In the genomic region with DNA sequence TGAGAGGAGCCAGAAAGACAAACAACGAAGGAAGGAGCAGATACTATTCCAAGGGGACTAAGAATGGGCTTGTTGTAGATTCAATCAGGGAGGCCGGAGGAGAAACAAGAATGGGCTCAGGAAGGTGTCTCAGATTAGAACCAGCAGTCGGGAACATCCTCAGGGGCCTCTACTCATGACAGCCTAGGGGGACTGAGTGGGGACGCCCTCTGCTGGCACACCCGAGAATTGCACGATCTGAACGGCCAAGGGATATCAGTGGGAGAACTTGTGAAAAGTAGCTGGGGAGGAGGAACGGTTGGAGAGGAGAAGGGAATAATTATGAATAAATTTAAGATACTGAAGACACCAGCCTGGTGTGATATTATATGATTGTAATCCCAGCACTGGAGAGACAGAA, we compare ENCODE assay signal across 8 mouse cellular contexts. TPM values are rescaled to one million over a fixed set of nuclear protein-coding genes. Genes with fewer than 3 reads are reported as not detected.
A peak's percentile ranks its signal among the peaks of the same experiment; 100 is the strongest.
DNase-seq lines count a peak whose midpoint lies in the region; ATAC-seq and TF ChIP-seq lines count a peak whose summit lies in the region.

No protein-coding gene starts in this region.

- H3K27me3 ChIP-seq in kidney, adult 2 months (replicated peaks; ENCODE audit: control insufficient read depth, insufficient read depth, low read length), result no peaks in the 10 kb centered on the region; the same call in 1 of the 2 replicates
- peaks cover 16% of the 10 kb centered on the region; the same call in 1 of the 2 replicates for H3K27me3 ChIP-seq in kidney, embryonic 15.5 days
- H3K27me3 ChIP-seq in limb, embryonic 10.5 days (ENCODE audit: low read depth, poor library complexity, severe bottlenecking), result peaks cover 10% of the 10 kb centered on the region

- no peak overlapping the region for H3K4me3 ChIP-seq in kidney, adult 2 months (ENCODE audit: insufficient read depth, low read depth, low read length)
- no peak overlapping the region for H3K4me3 ChIP-seq in kidney, embryonic 15.5 days (replicated peaks)
- no peak overlapping the region for H3K4me3 ChIP-seq in bone marrow, adult 2 months (replicated peaks; ENCODE audit: control insufficient read depth, low read depth, low read length)
- H3K4me3 ChIP-seq in limb, embryonic 10.5 days, result 0 out of 2 replicates have a peak overlapping the region, but pooled peaks have one; percentile 15

- peak; percentile 67 for DNase-seq in kidney, adult 2 months
- DNase-seq in fibroblast of lung, adult 2 months (ENCODE audit: low read depth), result peak; percentile 18
- DNase-seq in heart, postnatal 4 days, result peak; percentile 88
- peak; percentile 88 for DNase-seq in limb, embryonic 10.5 days (ENCODE audit: low spot score)
- peak; percentile 72 for DNase-seq in ovary, postnatal 14 days (ENCODE audit: low spot score)
- peak; percentile 78 for DNase-seq in thymus, postnatal 25 days

- TF ChIP-seq POLR2A in kidney, adult 2 months (IDR thresholded peaks at IDR 0.05; ENCODE audit: low read depth, low read length), result no peak
- no peak for TF ChIP-seq POLR2A in bone marrow, adult 2 months (IDR thresholded peaks at IDR 0.05; ENCODE audit: borderline replicate concordance, control insufficient read depth, low read depth, low read length)

- no peak overlapping the region for H3K27ac ChIP-seq in kidney, adult 2 months (ENCODE audit: insufficient read depth, low read depth, low read length)
- H3K27ac ChIP-seq in kidney, embryonic 15.5 days, result no peak overlapping the region
- H3K27ac ChIP-seq in bone marrow, adult 2 months (ENCODE audit: control insufficient read depth, insufficient read depth, low read depth, low read length, poor library complexity), result no peak overlapping the region
- no peak overlapping the region for H3K27ac ChIP-seq in limb, embryonic 10.5 days

- no peaks in the 10 kb centered on the region for H3K4me1 ChIP-seq in kidney, adult 2 months (ENCODE audit: control insufficient read depth, insufficient read depth, low read length)
- peaks cover 42% of the 10 kb centered on the region for H3K4me1 ChIP-seq in kidney, embryonic 15.5 days
- no peaks in the 10 kb centered on the region; the same call in 1 of the 2 replicates for H3K4me1 ChIP-seq in bone marrow, adult 2 months (ENCODE audit: control insufficient read depth, insufficient read depth, low read length)
- peaks cover 82% of the 10 kb centered on the region for H3K4me1 ChIP-seq in limb, embryonic 10.5 days

- 12% methylated on average over 8 of the region's 8 CpGs for WGBS in kidney, adult 2 months
- 12% methylated on average over 8 of the region's 8 CpGs for WGBS in kidney, embryonic 15.5 days
- WGBS in bone marrow, adult 2 months, result 20% methylated on average over 8 of the region's 8 CpGs
- 10% methylated on average over 8 of the region's 8 CpGs for WGBS in limb, embryonic 10.5 days

- H3K9ac ChIP-seq in kidney, embryonic 15.5 days, result no peak overlapping the region

- no peak for ATAC-seq in kidney, embryonic 15.5 days (replicated peaks; ENCODE audit: low FRiP score)

- no peaks in the 10 kb centered on the region for H3K9me3 ChIP-seq in kidney, embryonic 15.5 days (replicated peaks)
- no peaks in the 10 kb centered on the region for H3K9me3 ChIP-seq in limb, embryonic 10.5 days (replicated peaks)

- TF ChIP-seq CTCF in kidney, adult 2 months (conservative IDR thresholded peaks at IDR 0.05; ENCODE audit: insufficient read depth, insufficient read length, low read depth, low read length), result peak; percentile 89
- TF ChIP-seq CTCF in bone marrow, adult 2 months (IDR thresholded peaks at IDR 0.05; ENCODE audit: control insufficient read depth, insufficient read depth, low read length), result peak; percentile 89

- no peak overlapping the region for H3K4me2 ChIP-seq in kidney, embryonic 15.5 days

- H3K36me3 ChIP-seq in kidney, adult 2 months (ENCODE audit: control insufficient read depth, insufficient read depth, low read length), result no peaks in the 10 kb centered on the region
- H3K36me3 ChIP-seq in kidney, embryonic 15.5 days, result peaks cover 21% of the 10 kb centered on the region; the same call in 1 of the 2 replicates
- peaks cover 45% of the 10 kb centered on the region for H3K36me3 ChIP-seq in limb, embryonic 10.5 days

RNA-seq across cellular contexts. Expression of gene Tbkbp1, which starts 4.6 kb away (rescaled TPM):
- 10.4 and 12.1 TPM in 2 replicates for polyA plus RNA-seq in kidney, adult 2 months (2012; rRNA removed)
- 5.5 and 5.8 TPM in 2 replicates for polyA plus RNA-seq in kidney, embryonic 15.5 days (2015; fragmentation: Nextera tagmentation; extraction: Ambion mirVana)
- 6.3 and 16.6 TPM in 2 replicates for polyA plus RNA-seq in bone marrow, adult 2 months (2011; ENCODE audit: insufficient read depth, insufficient read length, low replicate concordance, missing spikeins)
- total RNA-seq in heart, postnatal 4 days (2021), result 10 to 100 TPM; 17.0 to 17.7 TPM
- 6.1 and 7.8 TPM in 2 replicates for polyA plus RNA-seq in limb, embryonic 10.5 days (2016; fragmentation: Nextera tagmentation; extraction: Ambion mirVana)

RNA-seq across cellular contexts. Expression of gene Tbx21, which starts 31.6 kb away (rescaled TPM):
- 0.20 and 0.56 TPM in 2 replicates for polyA plus RNA-seq in kidney, adult 2 months (2012; rRNA removed)
- 0.14 and 0.27 TPM in 2 replicates for polyA plus RNA-seq in kidney, embryonic 15.5 days (2015; fragmentation: Nextera tagmentation; extraction: Ambion mirVana)
- 0.77 and 2.2 TPM in 2 replicates for polyA plus RNA-seq in bone marrow, adult 2 months (2011; ENCODE audit: insufficient read depth, insufficient read length, low replicate concordance, missing spikeins)
- total RNA-seq in heart, postnatal 4 days (2021), result not detected
- polyA plus RNA-seq in limb, embryonic 10.5 days (2016; fragmentation: Nextera tagmentation; extraction: Ambion mirVana), result 0.05 and 0.08 TPM in 2 replicates

RNA-seq across cellular contexts. Expression of gene Kpnb1, which starts 41.0 kb away (rescaled TPM):
- polyA plus RNA-seq in kidney, adult 2 months (2012; rRNA removed), result 22.3 and 25.6 TPM in 2 replicates
- polyA plus RNA-seq in kidney, embryonic 15.5 days (2015; fragmentation: Nextera tagmentation; extraction: Ambion mirVana), result 55.1 and 56.3 TPM in 2 replicates
- 66.4 and 67.4 TPM in 2 replicates for polyA plus RNA-seq in bone marrow, adult 2 months (2011; ENCODE audit: insufficient read depth, insufficient read length, low replicate concordance, missing spikeins)
- total RNA-seq in heart, postnatal 4 days (2021), result 100 to 1,000 TPM; 160 to 162 TPM
- 82.8 and 88.9 TPM in 2 replicates for polyA plus RNA-seq in limb, embryonic 10.5 days (2016; fragmentation: Nextera tagmentation; extraction: Ambion mirVana)

Comparison
In these comparisons a context has a peak if more than half of its experiments do, and no peak if none do; other contexts are left out.
1. DNase-seq: peak in every context shown above with its lines; median percentile 88 in heart, postnatal 4 days; 88 in limb, embryonic 10.5 days; 78 in thymus, postnatal 25 days; 72 in ovary, postnatal 14 days; 67 in kidney, adult 2 months; 18 in fibroblast of lung, adult 2 months.